Mouse (Mus musculus) cerebellum, postnatal 25 days (tissue): ENCODE data around the gene Fbxl20.

ENCODE experiments used
- DNase-seq, 2 experiments: peaks; one replicate each; pipeline ENCODE4 v3.0.0; 2021; ENCODE audit warnings: mixed read lengths in 2 of 2

The Fbxl20 gene

GRCm38 (mm10) chr11:98049672-98050519 is 100.3 kb downstream of the Fbxl20 start:
- DNase-seq, result no peak

GRCm38 (mm10) chr11:98047745-98048144 is 102.5 kb downstream of the Fbxl20 start:
- DNase-seq, result peak; percentile 84 to 87

- DNase-seq, result no peak
Observed at GRCm38 (mm10) chr11:98046466-98046865, 103.7 kb downstream of the Fbxl20 start.

- no peak for DNase-seq
Observed at GRCm38 (mm10) chr11:98045596-98045995, 104.6 kb downstream of the Fbxl20 start.

GRCm38 (mm10) chr11:98044074-98044473 is 106.1 kb downstream of the Fbxl20 start:
- peak; percentile 46 to 65 for DNase-seq

GRCm38 (mm10) chr11:98042741-98043140 is 107.5 kb downstream of the Fbxl20 start:
- no peak for DNase-seq

- DNase-seq, result no peak
Observed at GRCm38 (mm10) chr11:98040975-98041374, 109.2 kb downstream of the Fbxl20 start.

GRCm38 (mm10) chr11:98037871-98038270 is 112.3 kb downstream of the Fbxl20 start:
- DNase-seq, result peak; percentile 48 to 69

GRCm38 (mm10) chr11:98035977-98036377 is 114.2 kb downstream of the Fbxl20 start:
- DNase-seq, result peak; percentile 80 to 82

- DNase-seq, result peak in 1 of 2 experiments; percentile 34
Observed at GRCm38 (mm10) chr11:98034840-98035239, 115.4 kb downstream of the Fbxl20 start.

GRCm38 (mm10) chr11:98034061-98034460 is 116.1 kb downstream of the Fbxl20 start:
- DNase-seq, result no peak
